Comparison of ENCODE assay signal across 8 mouse cellular contexts in genomic region chr8:94172075-94172808, GRCm38 (mm10). TPM values are rescaled to one million over a fixed set of nuclear protein-coding genes. Genes with fewer than 3 reads are reported as not detected.
DNase-seq lines count a peak whose midpoint lies in the region; ATAC-seq and TF ChIP-seq lines count a peak whose summit lies in the region.

Gene Mt2 (plus strand): TSS chr8:94172664.

- H3K36me3 ChIP-seq in forebrain, postnatal 0 days (ENCODE audit: insufficient read depth): no peaks in the 10 kb centered on the region
- no peaks in the 10 kb centered on the region for H3K36me3 ChIP-seq in lung, postnatal 0 days (ENCODE audit: insufficient read depth, low read length)

- H3K27ac ChIP-seq in forebrain, postnatal 0 days (ENCODE audit: low read depth, low read length): peak within 1 kb of the TSS; percentile 57
- H3K27ac ChIP-seq in lung, postnatal 0 days (ENCODE audit: low read length): peak within 1 kb of the TSS; percentile 54

- peak; percentile 52 for TF ChIP-seq EP300 in lung, postnatal 0 days (IDR thresholded peaks at IDR 0.05)

- 0 out of 2 replicates have a peak, but pooled peaks cover 3% of the 10 kb centered on the region for H3K4me1 ChIP-seq in forebrain, postnatal 0 days (ENCODE audit: insufficient read depth)
- H3K4me1 ChIP-seq in lung, postnatal 0 days (ENCODE audit: insufficient read depth, low read depth, low read length): peaks cover 7% of the 10 kb centered on the region; the same call in 1 of the 2 replicates

- WGBS in forebrain, postnatal 0 days: 1% methylated on average over 51 of the region's 56 CpGs
- WGBS in lung, postnatal 0 days: under 1% methylated on average over 55 of the region's 56 CpGs

- peaks cover 8% of the 10 kb centered on the region; the same call in 1 of the 2 replicates for H3K27me3 ChIP-seq in forebrain, postnatal 0 days (ENCODE audit: insufficient read depth, low read length)
- H3K27me3 ChIP-seq in lung, postnatal 0 days (replicated peaks; ENCODE audit: insufficient read depth, low read length): peaks cover 11% of the 10 kb centered on the region; the same call in 1 of the 2 replicates

- DNase-seq in NIH3T3 (ENCODE audit: low read depth): peak; percentile 94
- peak; percentile 62 for DNase-seq in cerebellum, adult 11-12 months
- DNase-seq in forebrain, postnatal 0 days: peak; percentile 66
- DNase-seq in heart, postnatal 4 days: peak; percentile 77
- DNase-seq in layer of hippocampus, adult 8-10 months (ENCODE audit: low spot score in 2 of 2): peak; percentile 71 to 76
- peak; percentile 85 for DNase-seq in lung, postnatal 0 days (ENCODE audit: low spot score)
- peak; percentile 78 for DNase-seq in retina, postnatal 1 day
- no peak for DNase-seq in thymus, postnatal 14 days

- H3K9ac ChIP-seq in forebrain, postnatal 0 days: peak within 1 kb of the TSS; percentile 60
- H3K9ac ChIP-seq in lung, postnatal 0 days (replicated peaks; ENCODE audit: low read depth): peak within 1 kb of the TSS; percentile 29; the same call in 1 of the 2 replicates

- peak; percentile 86 for ATAC-seq in forebrain, postnatal 0 days
- ATAC-seq in lung, postnatal 0 days: peak; percentile 85

- TF ChIP-seq CTCF in forebrain, postnatal 0 days (IDR thresholded peaks at IDR 0.05; ENCODE audit: low read depth): no peak
- no peak for TF ChIP-seq CTCF in lung, postnatal 0 days (IDR thresholded peaks at IDR 0.05)

- no peaks in the 10 kb centered on the region for H3K9me3 ChIP-seq in forebrain, postnatal 0 days (ENCODE audit: low read length)
- no peaks in the 10 kb centered on the region for H3K9me3 ChIP-seq in lung, postnatal 0 days (ENCODE audit: low read length)

- H3K4me3 ChIP-seq in forebrain, postnatal 0 days (ENCODE audit: low read depth, low read length): peak within 1 kb of the TSS; percentile 45
- H3K4me3 ChIP-seq in lung, postnatal 0 days (ENCODE audit: low read depth, low read length): peak within 1 kb of the TSS; percentile 43

- peak within 1 kb of the TSS; percentile 91 for H3K4me2 ChIP-seq in forebrain, postnatal 0 days (ENCODE audit: low read depth)
- H3K4me2 ChIP-seq in lung, postnatal 0 days (replicated peaks; ENCODE audit: low read depth, low read length): peak within 1 kb of the TSS; percentile 80

RNA-seq across cellular contexts. Expression of gene Mt2, which starts in this region (rescaled TPM):
- 36.4 and 88.1 TPM in 2 replicates for total RNA-seq in forebrain, postnatal 0 days (2014; rRNA removed)
- polyA plus RNA-seq in forebrain, postnatal 0 days (2015; fragmentation: Nextera tagmentation; extraction: Ambion mirVana): 139 and 143 TPM in 2 replicates
- 10 to 100 TPM; 35.5 to 37.4 TPM for total RNA-seq in heart, postnatal 4 days (2021)
- 1,000 to 10,000 TPM in 1 of 4 experiments, 100 to 1,000 TPM in 3; 368 to 1,095 (median 602) TPM for total RNA-seq in layer of hippocampus, adult 8-10 months (2022)
- polyA plus RNA-seq in lung, postnatal 0 days (2015; fragmentation: Nextera tagmentation; extraction: Ambion mirVana): 143 and 159 TPM in 2 replicates
